Mouse (Mus musculus) megakaryocyte, embryonic 14.5 days (primary cell): ENCODE results near the gene Rsbn1l. TPM values are rescaled to one million over a fixed set of nuclear protein-coding genes. Genes with fewer than 3 reads are reported as not detected.

ENCODE experiments used
- H3K27me3 ChIP-seq: replicated peaks from 2 replicates; pipeline ENCODE3; 2012; ENCODE audit warnings: inconsistent platforms
- H3K36me3 ChIP-seq: replicated peaks from 2 replicates; pipeline ENCODE3; 2012; ENCODE audit warnings: low read length, inconsistent platforms, mixed read lengths
- H3K4me1 ChIP-seq: 2 replicates; pipeline ENCODE4 v1.6.1; 2012; ENCODE audit warnings: inconsistent platforms
- H3K4me3 ChIP-seq: replicated peaks from 2 replicates; pipeline ENCODE3; 2012; ENCODE audit warnings: moderate library complexity, mild to moderate bottlenecking, inconsistent platforms
- H3K9me3 ChIP-seq: 2 replicates; pipeline ENCODE4 v1.6.1; 2012; ENCODE audit warnings: inconsistent platforms
- FLI1 ChIP-seq: IDR thresholded peaks from 2 replicates; pipeline ENCODE4 v1.6.1; 2012; ENCODE audit warnings: low read length, inconsistent platforms, mixed read lengths
- GATA1 ChIP-seq: IDR thresholded peaks from 3 replicates; pipeline ENCODE4 v1.6.1; 2012; ENCODE audit warnings: mixed read lengths, low read length, inconsistent platforms, borderline replicate concordance
- polyA plus RNA-seq: library from polyadenylated mRNA; stranded (reverse); fragments of >175 nt; gene quantifications from 2 replicates; pipeline ENCODE4 v1.2.3, GENCODE M21; 2012; ENCODE audit warnings: low replicate concordance; ENCODE audit not compliant: insufficient read depth

Gene Rsbn1l
- polyA plus RNA-seq, 1 experiment, result 15.8 TPM

DNA sequence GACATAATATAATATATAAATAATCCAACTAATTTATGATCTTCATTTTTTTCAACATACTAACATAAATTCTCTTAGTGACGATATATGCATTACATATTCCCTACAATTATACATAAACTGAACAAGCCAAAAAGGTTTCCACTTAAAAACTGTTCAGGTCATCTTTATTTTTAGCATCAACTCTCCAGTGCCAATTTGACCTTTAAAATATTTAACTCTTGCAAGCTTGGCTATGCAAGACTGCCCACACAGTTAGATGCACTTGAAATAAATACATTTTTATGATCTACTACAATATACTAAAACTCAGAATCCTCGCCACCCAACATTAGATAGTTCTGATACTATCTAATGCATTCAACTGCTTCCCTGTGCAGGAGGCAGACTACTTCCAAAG is 75.8 kb downstream of the Rsbn1l start:
- peaks cover 11% of the 10 kb centered on the region for H3K36me3 ChIP-seq
- no peak for TF ChIP-seq FLI1
- TF ChIP-seq GATA1, result no peak
- H3K4me1 ChIP-seq, result peaks cover 65% of the 10 kb centered on the region
- no peaks in the 10 kb centered on the region for H3K27me3 ChIP-seq
- H3K4me3 ChIP-seq, result peak overlapping the region; percentile 96
- H3K9me3 ChIP-seq, result no peaks in the 10 kb centered on the region

DNA sequence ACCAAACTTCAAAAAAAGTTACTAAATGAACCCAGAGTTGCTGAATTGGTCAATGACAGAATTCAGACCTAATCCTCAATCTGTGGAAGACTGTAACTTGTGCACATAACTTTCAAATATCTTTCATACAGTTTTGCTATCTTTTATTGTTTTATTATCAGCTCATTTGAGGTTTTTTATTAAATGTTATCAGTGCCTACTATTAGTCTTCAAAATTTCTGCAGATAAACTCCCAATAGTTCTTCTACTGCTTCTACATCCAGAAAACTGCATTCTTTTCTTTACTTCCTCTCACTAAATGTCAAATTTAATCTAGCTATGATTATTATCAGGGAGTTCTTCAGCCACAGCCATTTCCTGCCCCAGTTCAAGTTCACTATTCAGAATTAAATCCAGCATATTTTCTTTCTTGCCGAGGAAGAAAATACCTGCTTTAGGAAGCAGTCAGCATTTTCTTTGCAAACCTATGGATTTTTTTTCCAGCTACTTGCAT is 79.2 kb downstream of the Rsbn1l start:
- Histone ChIP-seq H3K4me3 (no peak overlapping the region), H3K36me3 (peaks cover 4% of the 10 kb centered on the region), H3K9me3 (no peaks in the 10 kb centered on the region), H3K4me1 (peaks cover 66% of the 10 kb centered on the region), H3K27me3 (no peaks in the 10 kb centered on the region)
- no peak for TF ChIP-seq GATA1
- no peak for TF ChIP-seq FLI1

DNA sequence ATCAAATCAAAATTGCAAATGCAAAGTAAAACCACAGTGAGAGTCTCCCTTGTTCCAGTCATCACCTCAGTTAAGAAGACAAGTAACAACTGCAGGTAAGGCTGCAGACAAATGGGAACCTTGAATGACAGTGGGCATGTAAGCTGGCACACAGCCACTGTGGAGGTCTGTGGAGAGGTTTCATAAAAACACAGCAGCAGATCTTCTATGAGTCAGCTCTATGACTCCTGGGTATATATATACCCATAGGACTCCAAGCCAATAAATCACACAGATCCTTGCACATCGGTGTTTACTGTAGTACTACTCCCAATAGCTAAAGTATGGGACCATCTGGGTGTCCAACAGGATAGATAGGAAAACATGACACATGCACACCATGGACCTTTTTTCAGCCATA is 83.1 kb downstream of the Rsbn1l start:
- peaks cover 4% of the 10 kb centered on the region for H3K36me3 ChIP-seq
- peaks cover 75% of the 10 kb centered on the region for H3K4me1 ChIP-seq
- no peak overlapping the region for H3K4me3 ChIP-seq
- H3K27me3 ChIP-seq, result no peaks in the 10 kb centered on the region
- no peaks in the 10 kb centered on the region for H3K9me3 ChIP-seq
- TF ChIP-seq FLI1, result no peak
- TF ChIP-seq GATA1, result no peak

DNA sequence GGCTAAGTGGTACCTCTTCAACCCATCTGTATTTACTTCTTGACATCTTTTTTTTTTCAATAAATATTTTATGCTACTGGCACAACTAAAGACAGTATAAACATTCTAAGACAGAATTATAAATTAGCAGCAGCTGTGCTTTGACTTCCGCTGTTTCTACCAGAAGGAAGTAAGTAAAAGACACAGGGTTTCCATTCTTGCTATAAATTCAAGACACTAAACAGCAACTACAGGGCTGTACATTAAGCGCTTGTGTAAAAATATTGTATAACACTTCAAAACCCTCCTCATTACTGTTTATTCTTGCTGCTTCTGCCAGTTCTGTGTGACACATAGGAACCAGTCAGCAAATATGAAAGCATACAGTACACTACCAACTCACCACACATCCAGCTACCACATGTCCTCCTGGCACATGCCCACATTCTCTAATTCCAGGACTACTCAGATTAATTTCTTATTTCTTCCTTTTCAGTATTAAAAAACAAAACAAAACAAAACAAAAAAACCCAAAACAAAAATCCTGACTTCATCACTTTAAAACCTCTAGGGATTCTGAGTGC is 90.9 kb downstream of the Rsbn1l start:
- TF ChIP-seq GATA1 (no peak), FLI1 (no peak)
- peaks cover 80% of the 10 kb centered on the region for H3K4me1 ChIP-seq

DNA sequence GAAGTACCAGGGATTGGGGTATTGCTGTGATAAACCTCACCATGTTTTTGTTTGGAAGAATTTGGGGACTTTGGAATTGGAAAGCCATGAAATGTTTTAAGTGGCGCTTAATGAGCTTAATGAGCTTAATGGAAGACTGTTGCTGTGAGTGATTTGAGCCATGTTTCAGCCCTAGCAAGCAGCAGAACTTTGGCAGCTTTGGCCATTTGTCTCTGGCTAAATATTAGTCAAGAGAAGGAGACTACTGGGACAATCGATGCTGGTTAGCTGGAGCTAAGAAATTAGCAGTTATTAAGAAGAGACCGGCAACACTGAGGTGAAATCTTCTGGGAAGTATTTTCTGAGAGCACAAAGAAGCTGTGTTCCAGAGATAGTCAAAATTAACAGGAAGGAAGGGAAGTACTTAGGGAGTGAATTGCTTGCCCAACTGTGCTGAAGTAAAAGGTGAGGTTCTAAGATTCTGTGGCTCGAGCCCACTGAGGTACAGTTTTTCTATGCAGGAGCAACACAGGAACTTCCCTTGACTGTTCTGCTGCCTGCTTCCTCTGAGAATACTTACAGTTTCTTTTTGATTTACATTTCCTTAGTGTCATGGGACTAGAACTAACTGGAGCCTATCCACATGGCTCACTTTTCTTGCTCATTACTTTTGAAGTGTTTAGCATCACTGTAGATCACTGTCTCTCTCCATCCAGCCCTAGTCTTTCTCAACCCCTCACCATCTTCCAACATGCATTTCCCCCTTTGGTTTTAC is 91.8 kb downstream of the Rsbn1l start:
- Histone ChIP-seq H3K4me1 (peaks cover 74% of the 10 kb centered on the region), H3K36me3 (peaks cover 6% of the 10 kb centered on the region), H3K9me3 (no peaks in the 10 kb centered on the region), H3K27me3 (no peaks in the 10 kb centered on the region), H3K4me3 (peak overlapping the region; percentile 81)
- TF ChIP-seq FLI1, result no peak
- no peak for TF ChIP-seq GATA1

More for the DNA sequence above, 90.9 kb downstream of the Rsbn1l start:
- H3K4me3 ChIP-seq, result peak overlapping the region; percentile 83
- no peaks in the 10 kb centered on the region for H3K27me3 ChIP-seq
- peaks cover 6% of the 10 kb centered on the region for H3K36me3 ChIP-seq
- H3K9me3 ChIP-seq, result no peaks in the 10 kb centered on the region

DNA sequence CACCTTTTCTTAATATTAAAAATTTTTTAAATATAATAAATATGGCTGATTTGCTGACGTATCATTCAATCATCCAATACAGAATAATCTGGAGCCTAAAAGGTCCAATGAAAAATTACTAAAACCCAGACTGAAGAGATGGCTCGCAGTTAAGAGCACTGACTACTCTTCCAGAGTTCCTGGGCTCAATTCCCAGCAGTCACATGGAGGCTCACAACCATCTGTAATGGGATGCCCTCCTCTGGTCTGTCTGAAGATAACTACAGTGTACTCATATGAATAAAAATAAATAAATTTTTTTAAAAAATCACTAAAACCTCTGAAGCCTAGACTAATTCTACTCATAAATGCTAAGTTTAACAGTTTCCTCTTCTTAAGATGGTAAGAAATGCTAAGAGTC is 94.3 kb downstream of the Rsbn1l start:
- H3K36me3 ChIP-seq, result peaks cover 12% of the 10 kb centered on the region
- no peak for TF ChIP-seq FLI1
- no peak for TF ChIP-seq GATA1
- peaks cover 51% of the 10 kb centered on the region for H3K4me1 ChIP-seq
- no peaks in the 10 kb centered on the region for H3K9me3 ChIP-seq
- no peaks in the 10 kb centered on the region for H3K27me3 ChIP-seq
- no peak overlapping the region for H3K4me3 ChIP-seq

DNA sequence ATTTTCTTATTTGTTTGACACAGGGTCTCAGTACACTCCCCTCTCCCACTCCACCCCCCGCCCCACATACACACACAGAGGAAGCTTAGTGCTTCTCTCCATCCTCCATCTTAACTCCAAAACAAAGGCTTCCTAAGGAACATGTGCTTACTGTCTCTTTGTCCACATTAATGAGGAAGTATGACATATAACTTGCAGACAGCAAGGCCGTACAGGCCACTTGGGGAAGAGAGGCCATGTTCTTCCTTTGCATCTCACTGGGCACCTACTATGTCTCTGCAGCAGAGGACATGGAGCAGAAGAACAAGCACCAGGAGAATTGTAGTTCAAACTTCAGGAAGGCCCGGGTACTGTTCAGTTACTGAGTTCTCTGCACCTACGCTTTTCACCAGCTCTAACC is 95.6 kb downstream of the Rsbn1l start:
- Histone ChIP-seq H3K4me3 (no peak overlapping the region), H3K4me1 (peaks cover 41% of the 10 kb centered on the region), H3K36me3 (peaks cover 10% of the 10 kb centered on the region), H3K9me3 (no peaks in the 10 kb centered on the region), H3K27me3 (no peaks in the 10 kb centered on the region)
- TF ChIP-seq GATA1, result no peak

DNA sequence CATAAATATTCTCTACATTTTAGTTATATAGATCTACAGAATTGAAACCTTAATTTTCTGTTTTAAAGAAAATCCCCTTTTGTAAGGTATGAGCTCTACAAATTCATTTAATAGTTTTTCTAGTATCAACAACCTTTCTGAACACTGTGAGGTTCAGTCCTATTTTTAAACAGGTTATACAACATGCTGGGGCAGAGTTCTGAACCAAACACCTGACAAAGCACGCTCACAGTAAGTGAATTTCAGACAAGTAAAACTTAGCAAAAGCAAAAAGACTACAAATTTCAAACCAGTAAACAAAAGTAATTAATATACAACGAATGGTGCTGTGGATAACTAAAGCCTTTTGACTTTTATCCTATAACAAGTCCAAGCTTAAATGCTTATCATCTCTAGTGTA is 97.8 kb downstream of the Rsbn1l start:
- peaks cover 24% of the 10 kb centered on the region for H3K4me1 ChIP-seq
- H3K4me3 ChIP-seq, result no peak overlapping the region
- no peaks in the 10 kb centered on the region for H3K27me3 ChIP-seq
- no peaks in the 10 kb centered on the region for H3K9me3 ChIP-seq
- TF ChIP-seq GATA1, result no peak
- no peak for TF ChIP-seq FLI1
- peaks cover 10% of the 10 kb centered on the region for H3K36me3 ChIP-seq

DNA sequence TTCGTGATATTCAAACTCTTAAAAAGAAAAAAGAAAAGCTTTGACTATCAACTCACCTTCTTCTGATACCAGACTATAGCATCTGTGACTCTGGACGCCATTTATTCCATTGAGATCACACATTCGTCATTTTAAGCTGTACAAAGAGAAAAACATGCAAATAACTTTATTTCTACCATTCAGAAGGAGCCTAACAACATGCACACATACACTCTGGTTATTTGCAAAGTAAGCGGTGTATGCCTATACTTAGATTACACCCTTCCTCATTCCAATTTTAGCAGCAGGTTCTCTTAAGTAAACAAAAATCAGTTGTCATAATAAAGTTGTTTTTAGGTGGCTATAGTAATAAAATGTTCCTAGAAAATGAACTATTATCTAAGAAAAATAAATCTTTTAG is 101.1 kb downstream of the Rsbn1l start:
- H3K9me3 ChIP-seq, result no peaks in the 10 kb centered on the region
- H3K27me3 ChIP-seq, result no peaks in the 10 kb centered on the region
- TF ChIP-seq GATA1 (no peak), FLI1 (no peak)
- peaks cover 19% of the 10 kb centered on the region for H3K4me1 ChIP-seq
- peaks cover 26% of the 10 kb centered on the region for H3K36me3 ChIP-seq
- no peak overlapping the region for H3K4me3 ChIP-seq

DNA sequence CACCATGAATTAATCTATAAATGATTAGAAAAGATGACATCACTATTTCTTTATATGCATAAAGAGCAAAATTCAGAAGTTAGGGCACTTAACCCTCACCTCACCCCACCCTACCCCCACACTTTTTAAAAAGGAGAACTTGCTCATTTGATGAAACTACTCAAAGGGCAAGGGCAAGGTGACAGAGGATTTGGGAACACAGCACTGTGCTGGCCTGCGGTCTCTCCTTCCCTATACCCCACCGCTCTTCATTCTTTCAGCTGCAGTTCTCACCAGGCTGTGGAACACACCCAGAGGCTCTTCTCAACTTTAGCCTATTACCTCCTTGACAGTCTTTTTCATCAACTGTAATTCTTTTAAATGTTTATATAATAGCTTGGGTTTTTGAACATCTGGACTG is 109.2 kb downstream of the Rsbn1l start:
- H3K9me3 ChIP-seq, result no peaks in the 10 kb centered on the region
- no peak overlapping the region for H3K4me3 ChIP-seq
- H3K27me3 ChIP-seq, result no peaks in the 10 kb centered on the region
- TF ChIP-seq FLI1 (no peak), GATA1 (no peak)
- peaks cover 19% of the 10 kb centered on the region for H3K36me3 ChIP-seq
- H3K4me1 ChIP-seq, result peaks cover 62% of the 10 kb centered on the region
